In genomic region chr5:139584971-139585747, GRCm38 (mm10) we compare ENCODE assay signal across 9 mouse cellular contexts. TPM values are rescaled to one million over a fixed set of nuclear protein-coding genes. Genes with fewer than 3 reads are reported as not detected.
A peak's percentile ranks its signal among the peaks of the same experiment; 100 is the strongest.
DNase-seq lines count a peak whose midpoint lies in the region; ATAC-seq and TF ChIP-seq lines count a peak whose summit lies in the region.
"Had no signal": no experiment of that assay in that cellular context is flagged by ENCODE, and none has a peak within 500 bp of the region (broad histone marks: within the 10 kb centered on the region; RNA-seq: fewer than 3 reads in every experiment).

No protein-coding gene starts in this region.

- peak overlapping the region; percentile 38 for H3K4me2 ChIP-seq in heart, postnatal 0 days (ENCODE audit: low read depth, low read length)
- peak overlapping the region; percentile 49 for H3K4me2 ChIP-seq in midbrain, embryonic 13.5 days (replicated peaks)
- H3K4me2 ChIP-seq in liver, postnatal 0 days (ENCODE audit: low read depth, low read length): no peak overlapping the region

- no peak for TF ChIP-seq CTCF in heart, postnatal 0 days (IDR thresholded peaks at IDR 0.05; ENCODE audit: low read depth)
- no peak for TF ChIP-seq CTCF in liver, postnatal 0 days (IDR thresholded peaks at IDR 0.05; ENCODE audit: low read depth)

- peaks cover 70% of the 10 kb centered on the region for H3K27me3 ChIP-seq in heart, postnatal 0 days (ENCODE audit: control insufficient read depth, insufficient read depth, low read length)
- H3K27me3 ChIP-seq in midbrain, embryonic 13.5 days: peaks cover 65% of the 10 kb centered on the region
- H3K27me3 ChIP-seq in liver, postnatal 0 days (ENCODE audit: insufficient read depth, low read length): peaks cover 65% of the 10 kb centered on the region

- no peak overlapping the region for H3K9ac ChIP-seq in heart, postnatal 0 days (replicated peaks; ENCODE audit: low read depth, low read length)
- H3K9ac ChIP-seq in midbrain, embryonic 13.5 days (replicated peaks): peak overlapping the region; percentile 48; the same call in 1 of the 2 replicates
- H3K9ac ChIP-seq in liver, postnatal 0 days (replicated peaks): no peak overlapping the region
- H3K9ac ChIP-seq: liver, embryonic 14.5 days had no signal

- no peak overlapping the region for H3K27ac ChIP-seq in heart, postnatal 0 days (ENCODE audit: low read depth)
- H3K27ac ChIP-seq in midbrain, embryonic 13.5 days: peak overlapping the region; percentile 73
- no peak overlapping the region for H3K27ac ChIP-seq in liver, postnatal 0 days (ENCODE audit: low read depth)
- H3K27ac ChIP-seq: liver, embryonic 14.5 days had no signal

- peak overlapping the region; percentile 25 for H3K4me3 ChIP-seq in heart, postnatal 0 days (ENCODE audit: low read depth, low read length)
- H3K4me3 ChIP-seq in midbrain, embryonic 13.5 days (replicated peaks): peak overlapping the region; percentile 12
- H3K4me3 ChIP-seq in liver, postnatal 0 days (ENCODE audit: low read depth, low read length): no peak overlapping the region

- ATAC-seq in heart, postnatal 0 days (ENCODE audit: insufficient read depth, low read depth): no peak
- peak; percentile 79 for ATAC-seq in midbrain, embryonic 13.5 days
- no peak for ATAC-seq in liver, postnatal 0 days

- H3K9me3 ChIP-seq in heart, postnatal 0 days (replicated peaks; ENCODE audit: control insufficient read depth, low read length): no peaks in the 10 kb centered on the region
- H3K9me3 ChIP-seq in midbrain, embryonic 13.5 days: no peaks in the 10 kb centered on the region
- H3K9me3 ChIP-seq in liver, postnatal 0 days (ENCODE audit: low read length): no peaks in the 10 kb centered on the region

- TF ChIP-seq EP300 in heart, postnatal 0 days (IDR thresholded peaks at IDR 0.05; ENCODE audit: low read depth): no peak
- no peak for TF ChIP-seq EP300 in liver, postnatal 0 days (IDR thresholded peaks at IDR 0.05; ENCODE audit: low read depth)

- 5% methylated on average over 39 of the region's 39 CpGs for WGBS in heart, postnatal 0 days
- WGBS in midbrain, embryonic 13.5 days: 1% methylated on average over 39 of the region's 39 CpGs
- 5% methylated on average over 39 of the region's 39 CpGs for WGBS in liver, postnatal 0 days (ENCODE audit: insufficient replicate concordance)

- H3K4me1 ChIP-seq in heart, postnatal 0 days (ENCODE audit: control insufficient read depth, insufficient read depth): no peaks in the 10 kb centered on the region
- peaks cover 38% of the 10 kb centered on the region for H3K4me1 ChIP-seq in midbrain, embryonic 13.5 days (replicated peaks)
- no peaks in the 10 kb centered on the region for H3K4me1 ChIP-seq in liver, postnatal 0 days (ENCODE audit: insufficient read depth)

- H3K36me3 ChIP-seq in heart, postnatal 0 days (replicated peaks; ENCODE audit: control insufficient read depth, insufficient read depth, low read length): no peaks in the 10 kb centered on the region
- H3K36me3 ChIP-seq in midbrain, embryonic 13.5 days: no peaks in the 10 kb centered on the region
- H3K36me3 ChIP-seq in liver, postnatal 0 days (replicated peaks; ENCODE audit: insufficient read depth, low read length): no peaks in the 10 kb centered on the region

- intact Hi-C loops in heart, postnatal 25 days (cut with DNase I): no loop called here

- DNase-seq in heart, adult 11 months: peak; percentile 91
- DNase-seq in heart, postnatal 25 days (ENCODE audit: low spot score): no peak
- peak; percentile 50 for DNase-seq in embryo, embryonic 10 days (ENCODE audit: low spot score)
- no peak for DNase-seq in heart, postnatal 0 days (ENCODE audit: low spot score)
- no peak for DNase-seq in liver, postnatal 0 days
- no peak for DNase-seq in spleen, postnatal 14 days (ENCODE audit: low spot score in 2 of 2)
- no peak for DNase-seq in frontal cortex, postnatal 14 days (ENCODE audit: low spot score in 2 of 2)

RNA-seq across cellular contexts. Expression of gene Uncx, which starts 41.9 kb away (rescaled TPM):
- total RNA-seq in heart, postnatal 25 days (2021): not detected
- total RNA-seq in heart, postnatal 0 days (2014; rRNA removed; ENCODE audit: low replicate concordance): not detected in 2 replicates
- polyA plus RNA-seq in heart, postnatal 0 days (2015; fragmentation: Nextera tagmentation; extraction: Ambion mirVana): not detected in 2 replicates
- 48.5 and 58.7 TPM in 2 replicates for polyA plus RNA-seq in midbrain, embryonic 13.5 days (2015; fragmentation: Nextera tagmentation; extraction: Ambion mirVana)
- not detected in 2 replicates for polyA plus RNA-seq in liver, postnatal 0 days (2015; fragmentation: Nextera tagmentation; extraction: Ambion mirVana)
- polyA plus RNA-seq: liver, embryonic 14.5 days had no signal

Comparison
In these comparisons a context has a peak if more than half of its experiments do, and no peak if none do; other contexts are left out.
1. DNase-seq: peak in heart, adult 11 months (single experiment) and embryo, embryonic 10 days (single experiment); none in heart, postnatal 25 days (single experiment), heart, postnatal 0 days (single experiment), liver, postnatal 0 days (single experiment), spleen, postnatal 14 days (0 of 2) and frontal cortex, postnatal 14 days (0 of 2).
2. RNA of gene Uncx, which starts 41.9 kb away (polyA plus RNA-seq): 48.5 to 58.7 TPM in midbrain, embryonic 13.5 days; not detected in heart, postnatal 0 days and not detected in liver, postnatal 0 days; every median in the first group is over 10 times any median in the second.